Mouse (Mus musculus) spleen, postnatal 36 days (tissue): ENCODE measurements around the gene Pfn3.

Experiments used
- DNase-seq, 2 experiments: peaks; one replicate each; pipeline ENCODE4 v3.0.0; 2022; ENCODE audit warnings: low spot score in 2 of 2, mixed read lengths in 1 of 2

The Pfn3 gene

DNA sequence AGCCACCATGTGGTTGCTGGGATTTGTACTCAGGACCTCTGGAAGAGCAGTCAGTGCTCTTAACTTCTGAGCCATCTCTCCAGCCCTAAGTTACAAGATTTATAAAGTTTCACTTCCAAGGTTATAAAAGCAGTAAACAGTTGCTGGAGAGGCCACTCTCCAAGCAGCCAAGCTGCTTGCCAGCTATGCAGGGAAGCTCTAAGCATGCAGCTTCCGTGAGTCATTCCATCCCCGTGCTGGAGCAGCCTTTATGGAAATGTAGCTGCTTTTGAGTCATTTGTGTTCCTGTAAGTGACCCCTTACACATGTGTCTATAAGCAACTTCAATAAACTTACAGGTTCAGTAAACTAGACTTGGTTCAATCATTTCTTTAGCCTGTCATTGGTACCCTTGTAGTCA lies 15.5 kb upstream of the Pfn3 start:
- no peak for DNase-seq

DNA sequence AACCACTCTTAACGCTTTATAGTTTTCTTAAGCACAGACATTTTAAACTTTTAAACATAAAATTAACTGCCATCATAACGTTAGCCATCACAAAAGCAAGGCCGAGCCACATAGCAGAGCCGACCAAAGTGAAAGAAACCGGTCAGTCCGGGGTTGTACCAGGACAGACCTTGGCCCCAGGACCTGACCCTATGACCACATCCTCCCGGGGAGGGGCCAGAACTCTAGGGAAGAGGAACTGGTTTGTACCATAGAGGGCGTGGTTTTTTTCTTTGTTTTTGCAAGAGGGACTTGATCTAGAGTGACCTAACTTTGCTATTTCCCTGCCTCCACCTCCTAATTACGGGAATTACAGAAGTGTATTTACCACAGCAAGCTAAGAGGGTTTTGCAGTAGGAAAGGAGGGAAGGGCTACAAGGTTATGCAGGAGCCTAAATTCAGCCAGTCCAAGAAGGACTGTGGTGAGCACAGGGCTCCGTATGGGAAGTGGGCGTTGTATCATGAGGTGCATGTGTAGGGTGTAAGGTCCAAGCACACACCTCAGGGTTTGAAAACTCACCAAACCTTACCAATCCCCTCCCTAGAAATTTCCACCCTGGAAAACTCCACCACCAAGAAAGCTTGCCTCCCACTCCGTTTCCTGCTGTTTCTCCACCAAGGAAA lies 14.3 kb upstream of the Pfn3 start:
- DNase-seq, result peak; percentile 83 to 88

DNA sequence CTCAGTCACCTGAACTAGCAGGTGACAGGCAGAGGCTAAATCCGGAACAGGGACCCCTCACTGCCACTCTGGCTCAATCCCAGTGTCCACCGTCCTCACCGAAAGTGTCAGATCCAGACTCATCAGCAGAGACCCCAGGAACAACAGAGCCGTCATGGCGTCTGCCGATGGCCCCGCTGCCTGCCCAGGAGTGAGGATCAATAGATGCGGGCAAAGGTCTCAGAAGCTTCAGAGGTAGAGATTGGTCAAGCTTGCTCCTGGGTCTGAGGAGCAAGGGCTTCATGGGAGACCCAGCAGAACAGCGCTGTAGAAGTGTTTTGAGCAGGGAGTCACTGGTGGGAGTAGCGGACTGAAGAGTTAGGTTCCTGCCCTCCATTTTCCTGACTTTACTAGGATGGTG lies 11.6 kb upstream of the Pfn3 start, which contains the start of gene F12:
TSS of gene F12 (minus strand) at position 181 of the 400 bp plus-strand sequence.
- DNase-seq, result no peak

DNA sequence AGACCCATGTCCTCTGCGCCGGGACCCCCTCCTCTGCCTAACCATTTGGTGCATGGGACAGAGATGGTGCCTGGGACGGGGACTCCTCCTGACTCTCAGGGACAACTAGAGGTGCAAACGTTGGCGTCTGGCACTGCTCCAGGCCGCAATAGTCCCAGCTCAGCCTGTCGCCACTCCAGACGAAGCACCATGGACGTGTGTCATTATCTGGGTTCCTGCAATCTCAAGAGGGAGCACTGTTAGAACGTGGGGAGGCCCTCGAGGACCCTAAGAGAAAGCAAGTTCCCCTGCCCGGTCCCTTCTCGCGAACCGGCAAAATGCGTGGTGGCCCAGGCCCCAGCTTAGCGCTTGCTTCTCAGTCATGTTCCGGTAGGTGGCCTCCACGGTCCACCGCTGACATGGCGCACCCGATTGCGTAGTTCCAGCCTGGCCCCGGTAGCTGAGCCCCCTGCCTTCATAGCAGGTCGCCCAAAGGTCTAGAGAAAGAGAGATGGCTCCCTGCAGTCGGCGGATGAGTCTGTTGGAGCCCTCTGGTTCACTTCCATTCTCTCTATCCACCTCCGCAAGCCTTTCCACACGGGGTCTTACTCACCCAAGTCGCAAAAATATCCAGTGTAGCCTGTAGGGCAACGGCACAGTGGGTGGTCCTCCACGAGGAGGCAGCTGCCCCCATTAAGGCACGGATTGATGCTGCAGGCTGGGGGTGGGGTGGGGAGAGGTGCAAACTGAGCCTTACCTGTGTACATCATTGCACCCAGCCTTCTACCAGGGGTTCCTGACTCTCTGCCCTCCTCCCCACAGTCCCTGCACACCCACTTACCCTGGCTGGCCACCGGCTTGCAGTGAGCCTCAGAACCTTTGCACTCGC lies 6.1 kb upstream of the Pfn3 start:
- DNase-seq, result peak; percentile 78 to 79

DNA sequence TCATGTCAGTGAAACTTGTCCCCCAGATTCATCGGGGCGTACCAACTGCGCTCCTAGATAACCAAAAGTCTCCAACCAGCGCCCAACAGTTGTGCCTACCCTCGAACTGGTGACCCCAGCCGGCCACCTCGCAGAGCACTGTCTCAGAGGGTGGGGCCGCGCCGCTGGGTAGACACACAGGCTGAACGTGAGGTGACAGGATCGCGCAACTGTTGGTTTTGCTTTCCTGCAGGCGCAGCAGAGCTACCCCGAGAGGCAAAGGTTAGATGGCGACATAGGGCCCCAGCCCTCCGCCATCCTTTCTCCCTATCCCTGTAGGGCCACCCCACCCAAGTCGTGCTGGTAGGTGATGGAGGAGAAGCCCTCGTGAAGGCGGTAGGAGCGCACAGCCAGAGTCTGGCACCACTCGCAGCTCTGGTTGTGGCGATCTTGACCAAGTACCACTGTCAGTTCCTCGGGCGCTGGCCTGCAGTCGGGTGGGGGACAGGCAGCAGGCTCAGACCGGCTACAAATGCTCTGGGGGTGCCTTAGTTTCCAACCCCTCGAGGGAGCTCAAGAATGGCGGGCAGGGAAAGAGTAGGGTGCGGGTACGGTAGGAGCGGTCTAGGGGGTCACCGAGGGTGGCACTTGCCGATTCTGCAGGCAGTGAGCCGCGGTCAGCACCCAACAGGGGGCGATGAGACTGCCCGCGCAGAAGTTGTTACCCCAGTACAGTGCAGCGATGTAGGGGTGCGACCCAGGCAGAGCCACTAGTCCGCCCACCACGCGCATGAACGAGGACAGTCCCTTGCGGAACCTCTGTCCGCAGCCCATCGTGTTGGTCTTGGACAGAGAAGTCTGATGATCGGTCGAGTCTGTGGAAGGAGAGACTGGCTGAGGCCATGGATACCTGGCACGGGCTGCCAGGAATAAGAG lies 5.2 kb upstream of the Pfn3 start:
- no peak for DNase-seq

DNA sequence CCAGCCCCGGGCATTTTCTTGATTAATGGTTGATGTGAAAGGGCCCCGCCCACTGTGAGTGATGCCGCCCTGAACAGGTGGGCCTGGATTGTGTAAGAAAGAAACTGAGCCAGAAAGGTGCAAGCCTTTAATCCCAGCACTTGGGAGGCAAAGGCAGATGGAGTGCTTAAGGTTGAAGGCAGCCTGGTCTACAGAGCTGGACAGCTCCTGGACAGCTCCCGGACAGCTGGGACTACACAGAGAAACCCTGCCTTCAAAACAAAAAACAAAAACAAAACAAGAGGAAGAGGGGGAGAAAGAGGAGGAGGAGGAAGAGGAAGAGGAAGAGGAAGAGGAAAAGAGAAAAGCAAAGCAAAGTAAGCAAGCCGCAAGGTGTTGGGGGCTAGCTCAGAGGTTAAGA lies 4.1 kb upstream of the Pfn3 start:
- DNase-seq, result no peak

DNA sequence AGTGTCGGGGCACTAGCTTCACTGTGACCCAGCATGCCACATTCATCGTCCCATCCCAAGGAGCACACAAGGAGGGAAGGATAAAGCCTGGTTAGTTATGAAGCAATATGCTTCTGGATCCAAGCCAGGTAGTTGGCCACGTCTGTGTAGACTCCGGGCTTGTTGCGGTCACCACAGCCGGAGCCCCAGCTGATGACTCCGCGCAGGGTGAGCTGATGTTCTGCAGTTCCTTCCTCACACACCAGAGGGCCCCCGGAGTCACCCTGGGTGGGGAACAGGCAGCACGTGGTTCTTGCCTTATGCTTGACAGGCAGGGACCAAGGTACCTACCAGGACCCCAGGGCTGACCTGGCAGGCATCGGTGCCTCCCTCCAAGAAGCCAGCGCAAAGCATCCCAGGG lies 3.0 kb upstream of the Pfn3 start:
- peak; percentile 85 to 90 for DNase-seq

DNA sequence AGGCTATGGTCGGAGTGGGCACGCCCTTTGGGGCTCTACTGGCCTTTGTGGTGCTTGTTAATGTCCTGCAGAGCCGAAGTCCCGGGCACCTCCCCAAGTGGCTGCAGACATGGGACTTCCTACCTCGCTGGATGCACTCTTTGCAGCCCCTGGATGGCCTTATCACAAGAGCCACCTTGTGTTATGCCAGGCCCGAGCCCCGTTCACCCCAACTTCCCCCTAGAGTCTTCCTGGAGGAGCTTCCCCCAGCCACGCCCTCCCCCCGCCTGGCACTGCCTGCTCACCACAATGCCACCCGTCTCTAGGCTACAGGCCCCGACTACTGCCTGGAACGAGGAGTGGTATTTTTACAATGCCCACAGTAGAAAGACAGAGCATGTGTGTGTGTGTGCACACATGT lies 1.7 kb downstream of the Pfn3 start:
- DNase-seq, result no peak

DNA sequence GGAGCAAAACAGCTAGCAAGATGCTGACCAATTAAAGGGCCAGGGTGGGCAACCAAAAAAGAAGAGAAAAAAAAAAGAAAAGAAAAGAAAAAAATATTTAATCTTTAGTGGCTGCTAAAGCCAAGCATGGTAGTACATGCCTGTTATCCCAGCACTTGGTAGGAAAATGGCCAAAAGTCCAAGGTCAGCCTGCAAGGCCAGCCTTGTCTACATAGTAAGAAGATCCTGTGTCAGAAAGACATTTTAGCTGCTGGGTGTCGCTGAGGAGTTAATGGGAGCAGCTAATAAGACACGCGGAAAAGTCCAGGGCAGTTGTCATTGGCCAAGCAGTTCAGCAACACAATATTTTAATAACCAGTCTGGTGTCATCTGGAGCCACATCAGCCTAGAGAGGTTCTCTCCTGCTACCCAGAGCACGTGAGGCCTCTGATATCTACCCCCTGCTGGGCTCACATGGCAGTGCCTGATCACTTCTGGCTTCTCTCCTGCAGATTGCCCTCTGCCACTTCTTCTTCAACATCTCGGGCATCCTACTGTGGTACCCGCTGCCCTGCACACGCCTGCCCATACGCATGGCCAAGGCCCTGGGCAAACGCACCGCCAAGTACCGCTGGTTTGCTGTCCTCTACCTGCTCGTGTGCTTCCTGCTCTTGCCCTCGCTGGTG lies 2.3 kb downstream of the Pfn3 start:
- DNase-seq, result no peak

DNA sequence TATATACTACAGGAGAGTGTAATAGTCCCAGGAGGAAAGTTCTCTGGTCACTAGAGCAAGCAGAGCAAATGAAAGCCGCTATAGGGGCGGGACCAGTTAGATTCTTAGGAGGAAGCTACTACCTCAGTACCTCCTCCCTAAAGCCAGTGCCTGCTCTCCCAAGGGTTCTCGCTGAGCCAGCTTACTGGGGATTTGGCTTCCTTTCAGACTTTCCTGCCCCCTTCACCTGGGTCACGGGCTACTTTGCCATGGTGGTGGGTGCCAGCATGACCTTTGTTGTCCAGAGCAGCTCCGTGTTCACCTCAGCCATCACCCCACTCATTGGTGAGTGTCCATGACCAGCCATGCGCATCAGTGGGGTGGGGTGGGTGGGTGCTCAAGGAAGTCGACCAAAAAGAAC lies 3.2 kb downstream of the Pfn3 start:
- peak; percentile 44 to 46 for DNase-seq

DNA sequence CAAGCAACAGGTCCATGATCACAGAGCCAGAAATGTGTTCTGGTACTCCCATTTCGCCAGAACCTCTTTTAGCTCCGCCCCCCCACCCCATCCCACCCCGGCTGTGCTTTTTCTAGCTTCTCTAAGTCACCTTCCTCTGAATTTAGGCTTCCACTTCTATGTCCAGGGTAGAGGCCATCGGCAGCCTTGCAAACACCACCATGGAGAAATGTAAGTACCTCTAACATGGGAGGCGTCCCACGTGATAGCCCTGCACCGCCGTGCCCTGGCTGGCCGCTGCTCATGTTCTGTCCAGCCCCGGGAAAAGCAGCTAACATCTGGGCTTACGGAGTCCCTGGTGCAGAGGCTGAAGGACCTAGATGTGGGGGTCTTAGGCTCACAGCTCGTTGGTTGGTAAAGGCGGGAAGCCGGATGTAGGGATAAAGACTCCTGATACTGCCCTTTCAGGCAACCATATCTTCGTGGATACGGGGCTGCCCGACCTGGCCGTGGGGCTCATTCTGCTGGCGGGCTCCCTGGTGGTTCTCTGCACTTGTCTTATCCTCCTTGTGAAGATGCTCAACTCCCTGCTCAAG lies 6.4 kb downstream of the Pfn3 start:
- no peak for DNase-seq

DNA sequence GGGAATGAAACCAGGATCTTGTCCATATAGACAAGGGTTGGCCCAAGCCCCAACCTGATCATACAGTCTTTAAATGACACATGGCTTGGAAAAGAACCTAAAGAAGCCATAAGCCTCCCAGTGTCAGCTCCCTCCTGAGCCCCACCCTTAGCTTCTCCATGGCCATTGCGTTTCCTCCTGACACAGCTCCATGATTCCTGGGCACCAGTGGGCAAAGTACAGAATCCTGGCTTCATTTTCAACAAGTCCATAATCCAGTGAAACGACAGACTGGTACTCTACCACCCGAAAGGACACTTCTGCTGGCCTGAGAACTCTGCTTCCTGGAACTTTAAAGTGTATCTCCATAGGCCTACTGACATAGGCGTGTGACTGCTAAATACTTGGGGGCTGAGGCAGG lies 7.7 kb downstream of the Pfn3 start:
- DNase-seq, result no peak

DNA sequence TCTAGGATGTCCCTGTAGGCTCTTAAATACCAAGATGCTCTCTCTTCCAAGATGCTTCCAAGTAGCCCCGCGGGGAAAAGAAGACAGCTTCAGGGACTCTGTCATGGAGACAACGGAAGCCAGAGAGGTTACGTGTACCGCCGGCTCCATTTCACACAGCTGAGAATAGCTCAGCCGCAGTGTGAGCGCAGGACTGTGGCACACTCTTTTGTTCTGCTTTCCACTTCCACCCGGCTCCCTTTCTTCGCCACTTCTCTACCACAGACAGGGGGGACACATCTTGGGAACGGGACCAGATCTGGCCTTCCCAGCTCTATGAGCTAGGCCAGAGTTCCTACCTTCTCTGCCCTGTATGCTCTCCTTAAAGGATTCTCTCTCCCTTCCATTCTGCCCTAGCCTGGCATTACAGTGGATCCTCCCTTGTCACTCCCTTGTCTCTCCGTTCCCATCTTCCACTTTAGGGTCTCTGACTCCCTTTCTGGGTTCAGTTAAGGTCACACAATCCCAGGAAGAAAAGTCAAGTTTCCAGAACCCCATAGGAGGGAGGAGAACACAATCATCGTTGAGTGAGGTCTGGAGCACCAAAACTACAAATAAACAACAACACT lies 9.1 kb downstream of the Pfn3 start:
- DNase-seq, result peak in 1 of 2 experiments; percentile 56

DNA sequence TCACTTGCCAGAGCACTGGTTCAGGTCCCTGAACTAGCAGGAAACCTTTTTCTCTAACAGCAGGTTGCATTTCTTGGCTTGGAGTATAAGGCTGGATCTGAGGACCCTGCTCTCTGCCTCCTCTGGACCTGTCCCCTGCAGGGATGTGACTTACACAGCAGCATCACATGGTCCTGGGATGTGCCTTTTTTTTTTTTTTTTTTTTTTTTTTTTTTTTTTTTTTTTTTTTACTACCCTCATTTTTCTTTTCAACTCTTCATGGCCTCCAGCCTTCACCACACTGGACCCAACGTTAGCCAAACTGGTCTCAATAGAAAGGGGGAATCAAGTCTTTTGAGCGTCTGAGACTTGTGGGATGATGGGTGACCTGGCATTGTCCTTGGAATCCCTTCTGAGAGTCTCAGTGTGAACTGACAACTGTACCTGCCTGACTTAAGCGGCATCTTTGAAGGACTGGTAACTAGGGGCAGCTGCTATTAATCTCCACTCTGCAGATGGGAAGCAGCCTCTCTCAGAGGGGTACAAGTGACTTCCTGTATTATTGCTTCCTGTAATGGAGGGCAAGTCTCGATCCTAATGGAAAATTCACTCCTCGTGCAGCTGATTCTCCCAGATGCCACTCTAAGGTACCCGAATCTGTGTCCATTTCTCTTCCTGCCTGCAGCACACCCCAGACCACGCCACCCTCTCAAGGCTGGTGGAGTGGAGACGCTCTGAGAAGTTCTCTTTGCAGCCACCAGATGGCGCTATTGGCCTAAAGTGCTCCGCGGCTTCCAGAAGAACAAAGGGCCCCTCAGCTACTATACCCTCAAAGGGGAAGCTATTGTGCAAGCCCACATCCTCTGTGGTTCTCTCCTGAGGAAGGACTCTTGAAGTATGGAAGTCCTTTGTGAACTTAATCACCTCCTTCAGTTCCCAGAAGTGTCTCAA lies 9.9 kb downstream of the Pfn3 start:
- peak; percentile 79 to 83 for DNase-seq

DNA sequence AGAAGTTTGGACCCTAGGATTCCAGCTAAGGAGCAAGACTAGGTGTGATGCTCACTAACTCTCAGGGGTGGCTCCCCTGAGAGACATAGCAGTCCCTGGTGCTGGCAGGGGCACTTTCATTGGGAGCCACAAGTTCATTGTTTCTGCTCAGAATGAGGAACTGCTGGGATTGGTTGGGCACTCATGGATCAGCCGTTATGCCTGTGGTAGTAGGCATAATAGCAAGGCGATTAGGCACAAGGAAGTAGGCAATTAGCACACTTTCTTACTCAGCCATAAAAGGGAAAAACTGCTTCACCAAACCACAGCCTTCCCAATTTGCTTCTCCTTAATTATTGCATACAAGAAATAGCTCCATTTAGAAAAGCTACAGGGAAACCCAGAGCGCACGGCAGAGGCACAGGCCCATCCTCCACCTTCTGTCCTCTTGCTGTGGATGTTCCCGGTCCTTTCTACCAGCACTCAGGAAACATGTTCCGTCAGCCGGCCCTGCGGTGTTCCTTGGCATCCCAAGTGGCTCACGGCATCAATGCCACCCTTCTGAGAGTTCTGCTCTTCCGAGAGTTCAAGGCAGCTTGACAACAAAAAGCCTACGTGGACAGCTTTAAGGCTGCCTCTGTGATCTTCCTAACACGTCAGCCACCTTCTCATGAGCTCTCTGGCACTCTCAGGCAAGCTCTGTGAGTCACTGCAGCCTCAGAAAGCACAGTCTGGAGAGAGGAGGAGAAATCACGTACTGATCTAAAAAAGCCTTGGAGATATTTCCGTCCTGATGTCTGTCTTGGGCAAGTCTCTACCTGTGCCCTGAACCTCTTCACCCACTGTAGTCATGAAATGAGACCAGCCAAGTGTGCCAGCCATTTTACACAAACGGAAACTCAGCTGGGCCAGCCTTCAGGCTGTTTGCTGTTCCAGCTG lies 10.8 kb downstream of the Pfn3 start:
- DNase-seq, result no peak

DNA sequence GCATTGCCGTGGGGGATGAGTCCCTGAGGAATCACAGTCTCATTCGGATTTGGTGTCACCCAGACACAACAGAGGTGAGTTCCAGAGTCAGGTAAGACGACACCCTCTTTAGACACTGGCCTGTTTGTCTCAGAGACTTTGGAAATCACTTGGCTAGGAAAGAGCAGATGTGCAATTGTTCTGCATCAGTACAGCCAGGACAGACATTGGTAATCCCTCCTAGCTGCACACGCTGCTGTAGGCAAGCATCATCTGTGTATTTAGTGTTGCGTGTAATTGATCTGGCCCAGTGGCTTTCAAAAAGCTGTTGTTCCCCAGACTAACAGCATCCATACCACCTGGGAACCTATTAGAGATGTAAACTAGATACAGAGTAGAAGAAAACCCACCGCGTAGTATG lies 11.8 kb downstream of the Pfn3 start:
- no peak for DNase-seq

DNA sequence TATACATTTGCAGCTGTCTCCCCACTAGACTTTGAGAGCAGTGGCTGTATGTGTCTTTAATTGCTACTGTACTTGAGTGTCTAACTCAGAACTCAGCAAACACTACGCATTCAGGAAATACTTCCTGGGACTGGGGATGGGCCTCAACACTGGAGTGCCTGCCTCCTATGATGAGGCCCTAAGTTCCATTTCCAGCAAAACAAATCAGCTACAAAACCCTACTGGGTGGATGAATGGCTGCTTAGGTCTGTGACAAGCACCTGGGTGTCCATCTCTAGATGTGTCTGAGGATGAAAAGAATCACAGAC lies 15.0 kb downstream of the Pfn3 start:
- DNase-seq, result no peak

DNA sequence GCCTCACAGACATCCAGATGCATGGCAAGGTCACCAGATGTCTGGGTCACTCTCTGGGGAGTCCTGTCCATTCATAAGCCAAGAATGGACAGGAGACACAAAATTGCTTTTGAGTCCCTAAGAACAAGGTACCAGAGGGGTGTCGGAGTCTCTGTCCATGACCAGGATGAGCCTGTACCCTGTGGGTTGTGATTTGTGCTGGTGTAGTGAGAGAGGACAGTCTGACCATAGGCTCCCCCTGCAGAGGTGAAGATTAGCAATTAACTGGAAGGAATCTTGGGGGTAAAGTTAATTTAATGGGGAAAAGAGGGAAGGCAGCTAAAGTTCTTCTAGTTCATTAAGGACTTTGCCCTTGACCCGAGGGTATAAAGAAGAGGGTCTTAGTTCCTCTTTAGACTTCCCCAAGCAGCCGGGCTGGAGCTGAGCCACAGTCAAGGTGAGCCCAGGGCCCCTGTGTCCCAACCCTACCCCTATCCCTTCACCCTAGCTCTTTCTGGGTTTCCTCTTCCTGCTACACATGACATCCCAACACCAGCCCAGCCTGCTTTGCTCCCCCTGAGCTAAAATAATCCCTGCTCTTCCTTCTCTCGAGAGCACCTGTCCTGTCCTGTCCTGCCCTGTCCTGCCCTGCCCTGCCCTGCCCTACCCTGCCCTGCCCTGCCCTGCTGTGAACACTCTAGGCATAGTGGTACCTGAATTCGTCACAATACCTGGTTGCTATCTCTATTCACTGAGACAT lies 15.6 kb downstream of the Pfn3 start:
- DNase-seq, result no peak
